Mouse (Mus musculus) hindbrain, postnatal 0 days (tissue): ENCODE data around the gene Scarb1. TPM values are rescaled to one million over a fixed set of nuclear protein-coding genes. Genes with fewer than 3 reads are reported as not detected.

ENCODE experiments used
- ATAC-seq: fragments of 200-750 bp; cut with Nextera tagmentation; 2 replicates; pipeline ENCODE4 v1.8.0; 2017; ENCODE audit warnings: mild to moderate bottlenecking, moderate TSS enrichment, moderate library complexity
- DNase-seq: peaks from one replicate; pipeline ENCODE4 v3.0.0-alpha.2; 2015; ENCODE audit warnings: low spot score
- H3K27ac ChIP-seq: fragments of 300-500 bp; sonication (generic); 2 replicates; pipeline ENCODE4 v1.5.1; 2014; ENCODE audit warnings: mild to moderate bottlenecking
- H3K27me3 ChIP-seq: fragments of 300-500 bp; sonication (generic); 2 replicates; pipeline ENCODE4 v1.6.1; 2014; ENCODE audit warnings: low read length, mixed read lengths; ENCODE audit not compliant: insufficient read depth
- H3K36me3 ChIP-seq: fragments of 300-500 bp; sonication (generic); 2 replicates; pipeline ENCODE4 v1.6.1; 2014; ENCODE audit warnings: low read length, mixed read lengths; ENCODE audit not compliant: insufficient read depth
- H3K4me1 ChIP-seq: fragments of 300-500 bp; sonication (generic); 2 replicates; pipeline ENCODE4 v1.6.1; 2014; ENCODE audit warnings: antibody characterized with exemption, low read length, mixed read lengths; ENCODE audit not compliant: insufficient read depth
- H3K4me2 ChIP-seq: fragments of 300-500 bp; sonication (generic); 2 replicates; pipeline ENCODE4 v1.6.1; 2014; ENCODE audit warnings: low read depth, mild to moderate bottlenecking, low read length, moderate library complexity, mixed read lengths
- H3K4me3 ChIP-seq: fragments of 300-500 bp; sonication (generic); 2 replicates; pipeline ENCODE4 v1.5.1; 2014; ENCODE audit warnings: low read length
- H3K9ac ChIP-seq: fragments of 300-500 bp; sonication (generic); replicated peaks from 2 replicates; pipeline ENCODE4 v1.6.1; 2014; ENCODE audit warnings: mild to moderate bottlenecking, low read length, moderate library complexity, mixed read lengths
- H3K9me3 ChIP-seq: fragments of 300-500 bp; sonication (generic); 2 replicates; pipeline ENCODE4 v1.6.1; 2016; ENCODE audit warnings: low read length, mixed read lengths
- CTCF ChIP-seq: IDR thresholded peaks from 2 replicates; pipeline ENCODE4 v1.5.1; 2016; ENCODE audit warnings: antibody characterized with exemption, control low read depth, low read depth
- WGBS: fragments of 180-500 bp; shearing (Covaris S2); extraction: QIAGEN DNeasy Blood & Tissue Kit; methylation state at CpG from one replicate; pipeline ENCODE4 v1.1.7; 2014; 5-methylcytosine and 5-hydroxymethylcytosine counted together
- polyA plus RNA-seq: library from polyadenylated mRNA; unstranded; fragments of >200 nt; fragmentation: Nextera tagmentation; extraction: Ambion mirVana; gene quantifications from 2 replicates; pipeline ENCODE4 v1.2.1, GENCODE M21; 2015
- total RNA-seq: library from RNA; depleted of rRNA; stranded (reverse); fragments of >200 nt; gene quantifications from 2 replicates; pipeline ENCODE4 v1.2.3, GENCODE M21; 2014

Gene Scarb1
- total and polyA plus RNA-seq, 2 experiments from 2014 or later, result 56.1 to 70.3 TPM

- Histone ChIP-seq H3K36me3 (no peaks in the 10 kb centered on the region), H3K27me3 (no peaks in the 10 kb centered on the region), H3K4me3 (no peak overlapping the region), H3K4me1 (no peaks in the 10 kb centered on the region; the same call in 1 of the 2 replicates), H3K9ac (no peak overlapping the region), H3K9me3 (no peaks in the 10 kb centered on the region), H3K27ac (peak overlapping the region; percentile 41; the same call in 1 of the 2 replicates), H3K4me2 (no peak overlapping the region)
- DNase-seq (peak; percentile 43), ATAC-seq (0 out of 2 replicates have a peak, but pooled peaks have one; percentile 58)
- WGBS, result 55% methylated on average over 7 of the region's 7 CpGs
- TF ChIP-seq CTCF, result no peak
These were observed 14.1 kb upstream of the Scarb1 start for GRCm38 (mm10) chr5:125354885-125355492.

GRCm38 (mm10) chr5:125352781-125353294 is 11.9 kb upstream of the Scarb1 start:
- H3K27me3 ChIP-seq, result no peaks in the 10 kb centered on the region
- H3K36me3 ChIP-seq, result no peaks in the 10 kb centered on the region
- TF ChIP-seq CTCF, result peak; percentile 13; the same call in 1 of the 2 replicates
- H3K9me3 ChIP-seq, result no peaks in the 10 kb centered on the region
- H3K4me1 ChIP-seq, result no peaks in the 10 kb centered on the region; the same call in 1 of the 2 replicates
- no peak overlapping the region for H3K4me3 ChIP-seq
- H3K4me2 ChIP-seq, result no peak overlapping the region
- H3K27ac ChIP-seq, result no peak overlapping the region
- 98% methylated on average over 5 of the region's 5 CpGs for WGBS
- no peak for ATAC-seq
- H3K9ac ChIP-seq, result no peak overlapping the region
- no peak for DNase-seq

GRCm38 (mm10) chr5:125351939-125352338 is 11.0 kb upstream of the Scarb1 start:
- no peak for TF ChIP-seq CTCF
- Histone ChIP-seq H3K27me3 (no peaks in the 10 kb centered on the region), H3K4me2 (no peak overlapping the region), H3K4me3 (no peak overlapping the region), H3K36me3 (no peaks in the 10 kb centered on the region), H3K9ac (no peak overlapping the region), H3K27ac (no peak overlapping the region), H3K9me3 (no peaks in the 10 kb centered on the region), H3K4me1 (no peaks in the 10 kb centered on the region; the same call in 1 of the 2 replicates)
- ATAC-seq (no peak), DNase-seq (no peak)
- 92% methylated on average over 5 of the region's 5 CpGs for WGBS

DNA sequence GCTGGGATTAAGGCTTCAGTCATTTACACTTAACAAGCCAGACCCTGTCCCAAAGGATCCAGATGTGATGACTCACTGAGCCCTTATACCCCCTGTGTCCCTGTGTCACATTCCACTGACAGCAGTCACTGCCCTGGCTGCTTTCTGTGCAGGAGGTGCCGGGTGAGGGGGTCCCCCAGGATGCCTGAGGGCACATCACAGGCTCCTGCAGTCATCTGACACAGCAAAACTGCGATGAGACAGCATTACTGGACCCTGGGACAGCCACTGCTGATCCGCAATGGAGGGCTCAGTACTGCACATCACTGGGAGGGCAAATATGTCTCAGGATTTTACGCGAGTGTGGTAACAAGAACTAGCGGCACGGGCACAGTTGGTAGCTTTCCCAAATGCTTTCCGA is 10.2 kb upstream of the Scarb1 start:
- H3K9me3 ChIP-seq, result no peaks in the 10 kb centered on the region
- no peak overlapping the region for H3K4me2 ChIP-seq
- H3K27ac ChIP-seq, result no peak overlapping the region
- ATAC-seq (no peak), DNase-seq (no peak)
- H3K9ac ChIP-seq, result no peak overlapping the region
- no peaks in the 10 kb centered on the region for H3K27me3 ChIP-seq
- H3K4me3 ChIP-seq, result no peak overlapping the region
- H3K4me1 ChIP-seq, result no peaks in the 10 kb centered on the region; the same call in 1 of the 2 replicates
- no peak for TF ChIP-seq CTCF
- 72% methylated on average over 8 of the region's 8 CpGs for WGBS
- no peaks in the 10 kb centered on the region for H3K36me3 ChIP-seq

- DNase-seq (no peak), ATAC-seq (no peak)
- TF ChIP-seq CTCF, result no peak
- Histone ChIP-seq H3K4me3 (no peak overlapping the region), H3K9ac (no peak overlapping the region), H3K4me1 (no peaks in the 10 kb centered on the region), H3K9me3 (no peaks in the 10 kb centered on the region), H3K27me3 (no peaks in the 10 kb centered on the region), H3K27ac (no peak overlapping the region), H3K4me2 (no peak overlapping the region), H3K36me3 (no peaks in the 10 kb centered on the region)
- WGBS, result 70% methylated on average over 3 of the region's 3 CpGs
These were observed 8.5 kb upstream of the Scarb1 start for GRCm38 (mm10) chr5:125349391-125349790.

DNA sequence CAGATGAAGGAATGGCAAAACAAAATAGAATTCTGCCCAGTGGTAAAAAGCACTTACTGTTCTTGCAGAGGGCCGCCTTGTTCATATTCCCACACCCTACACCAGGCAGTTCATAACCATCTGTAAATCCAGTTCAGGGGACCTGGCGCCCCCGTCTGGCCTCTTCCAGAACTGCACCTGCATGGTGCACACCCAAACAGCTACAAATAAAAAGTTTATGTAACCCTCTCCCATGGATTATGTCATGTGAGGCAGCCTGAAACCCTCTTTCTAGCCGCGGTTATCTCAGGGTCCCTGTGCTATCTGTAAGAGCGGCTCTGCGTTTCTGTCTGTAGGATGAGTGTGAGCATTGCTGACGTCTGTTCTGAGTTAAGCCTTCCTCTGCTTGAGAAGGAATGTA is 7.6 kb upstream of the Scarb1 start:
- WGBS, result 48% methylated on average over 8 of the region's 8 CpGs

GRCm38 (mm10) chr5:125348067-125348466 is 7.2 kb upstream of the Scarb1 start:
- DNase-seq (no peak), ATAC-seq (no peak)
- Histone ChIP-seq H3K4me1 (no peaks in the 10 kb centered on the region), H3K4me2 (no peak overlapping the region), H3K9ac (no peak overlapping the region), H3K27ac (no peak overlapping the region), H3K36me3 (no peaks in the 10 kb centered on the region), H3K27me3 (no peaks in the 10 kb centered on the region), H3K9me3 (no peaks in the 10 kb centered on the region), H3K4me3 (no peak overlapping the region)
- 70% methylated on average over 7 of the region's 7 CpGs for WGBS
- no peak for TF ChIP-seq CTCF

More for the DNA sequence above, 7.6 kb upstream of the Scarb1 start:
- Histone ChIP-seq H3K9ac (no peak overlapping the region), H3K4me3 (no peak overlapping the region), H3K36me3 (no peaks in the 10 kb centered on the region), H3K27ac (no peak overlapping the region), H3K4me2 (no peak overlapping the region), H3K4me1 (no peaks in the 10 kb centered on the region), H3K27me3 (no peaks in the 10 kb centered on the region), H3K9me3 (no peaks in the 10 kb centered on the region)
- ATAC-seq (no peak), DNase-seq (peak; percentile 34)
- peak; percentile 76 for TF ChIP-seq CTCF
